Mouse (Mus musculus) MEL (cell line): ENCODE measurements around the gene Anxa2. TPM values are rescaled to one million over a fixed set of nuclear protein-coding genes. Genes with fewer than 3 reads are reported as not detected.

Experiments used
- polyA plus RNA-seq, 2 experiments: library from polyadenylated mRNA; stranded (reverse) in 1 of 2; unstranded in 1 of 2; fragments of >175 nt in 1 of 2; fragments of >200 nt in 1 of 2; gene quantifications; 2 replicates each; pipeline versions ENCODE4 v1.2.1 to v1.2.4; 2012; ENCODE audit warnings: low replicate concordance in 2 of 2, low read depth in 1 of 2; ENCODE audit not compliant: insufficient read length in 2 of 2, insufficient read depth in 1 of 2, missing spikeins in 1 of 2
- total RNA-seq: library from RNA; depleted of rRNA; stranded (reverse); fragments of 300-350 nt; gene quantifications from 2 replicates; pipeline ENCODE4 v1.2.3, GENCODE M21; 2012; rRNA removed

The Anxa2 gene
- total and polyA plus RNA-seq, 3 experiments, result 33.9 to 190 TPM; not detected in 1

Other genes with a start within 250 kb of the Anxa2 start
- gene Ice2, start 55.7 kb upstream of the Anxa2 start, total RNA-seq, result 14.6 and 15.7 TPM in 2 replicates
- 10 to 100 TPM in 1 of 2 experiments, not detected in 1; 11.6 TPM for gene Ice2, start 55.7 kb upstream of the Anxa2 start, polyA plus RNA-seq